Mouse (Mus musculus): Measurements from ENCODE around the gene Elob.

DNA sequence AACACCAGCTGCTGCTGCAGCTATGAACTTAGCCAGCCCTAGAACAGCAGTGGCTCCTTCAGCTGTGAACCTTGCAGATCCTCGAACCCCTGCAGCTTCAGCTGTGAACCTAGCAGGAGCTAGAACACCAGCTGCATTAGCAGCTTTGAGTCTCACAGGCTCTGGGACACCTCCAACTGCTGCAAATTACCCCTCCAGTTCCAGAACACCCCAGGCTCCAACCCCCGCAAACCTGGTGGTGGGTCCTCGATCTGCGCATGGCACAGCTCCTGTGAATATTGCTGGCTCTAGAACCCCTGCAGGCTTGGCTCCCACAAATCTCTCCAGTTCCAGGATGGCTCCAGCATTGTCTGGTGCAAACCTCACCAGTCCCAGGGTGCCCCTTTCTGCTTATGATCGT is 8.2 kb downstream of the Elob start:
- no peak for TF ChIP-seq POLR2A (IDR thresholded peaks at IDR 0.05; ENCODE audit: extremely low read depth, insufficient read depth, low read length)
- no peak for TF ChIP-seq CTCF (IDR thresholded peaks at IDR 0.05; ENCODE audit: low read depth, low read length)
